Comparison of ENCODE assay signal across 9 mouse cellular contexts in genomic region chr10:12878661-12879312, GRCm38 (mm10). TPM values are rescaled to one million over a fixed set of nuclear protein-coding genes. Genes with fewer than 3 reads are reported as not detected.
A peak's percentile ranks its signal among the peaks of the same experiment; 100 is the strongest.
DNase-seq lines count a peak whose midpoint lies in the region; ATAC-seq lines count a peak whose summit lies in the region.
"Had no signal": no experiment of that assay in that cellular context is flagged by ENCODE, and none has a peak within 500 bp of the region (broad histone marks: within the 10 kb centered on the region; RNA-seq: fewer than 3 reads in every experiment).

No protein-coding gene starts in this region.

- peak overlapping the region; percentile 31 for H3K4me2 ChIP-seq in kidney, embryonic 14.5 days (replicated peaks; ENCODE audit: low read depth, low read length)
- H3K4me2 ChIP-seq in heart, embryonic 12.5 days, result peak overlapping the region; percentile 42

- H3K36me3 ChIP-seq in kidney, embryonic 14.5 days (ENCODE audit: control insufficient read depth, insufficient read depth, low read length), result no peaks in the 10 kb centered on the region
- H3K36me3 ChIP-seq in embryonic facial prominence, embryonic 10.5 days (replicated peaks), result no peaks in the 10 kb centered on the region
- no peaks in the 10 kb centered on the region for H3K36me3 ChIP-seq in heart, embryonic 12.5 days

- no peak for DNase-seq in kidney, adult 18-20 months
- peak; percentile 76 for DNase-seq in embryonic facial prominence, embryonic 10.5 days (ENCODE audit: low spot score)
- peak; percentile 55 for DNase-seq in mesoderm, embryonic 11.5 days (ENCODE audit: low read depth, low spot score)
- DNase-seq in cerebellum, postnatal 14 days, result no peak
- no peak for DNase-seq in frontal cortex, postnatal 25 days (ENCODE audit: low spot score in 2 of 2)
- no peak for DNase-seq in left cerebral cortex, postnatal 14 days (ENCODE audit: low spot score in 2 of 2)

- ATAC-seq in kidney, embryonic 14.5 days (ENCODE audit: low FRiP score, low TSS enrichment), result peak; percentile 87
- peak; percentile 45; the same call in 1 of the 2 replicates for ATAC-seq in heart, embryonic 12.5 days (ENCODE audit: insufficient number of reproducible peaks, low FRiP score)

- H3K9ac ChIP-seq in kidney, embryonic 14.5 days (ENCODE audit: low read depth, low read length), result no peak overlapping the region
- no peak overlapping the region for H3K9ac ChIP-seq in heart, embryonic 12.5 days

- peak overlapping the region; percentile 0; the same call in 1 of the 2 replicates for H3K4me3 ChIP-seq in kidney, embryonic 14.5 days (ENCODE audit: low read length)
- peak overlapping the region; percentile 43 for H3K4me3 ChIP-seq in embryonic facial prominence, embryonic 10.5 days
- H3K4me3 ChIP-seq in heart, embryonic 12.5 days, result no peak overlapping the region

- peak overlapping the region; percentile 15; the same call in 1 of the 2 replicates for H3K27ac ChIP-seq in kidney, embryonic 14.5 days (ENCODE audit: low read depth, low read length)
- peak overlapping the region; percentile 81 for H3K27ac ChIP-seq in embryonic facial prominence, embryonic 10.5 days (replicated peaks)
- no peak overlapping the region for H3K27ac ChIP-seq in heart, embryonic 12.5 days (ENCODE audit: poor library complexity, severe bottlenecking)

- WGBS in kidney, embryonic 14.5 days, result 4% methylated on average over 14 of the region's 14 CpGs
- WGBS in embryonic facial prominence, embryonic 10.5 days, result 2% methylated on average over 14 of the region's 14 CpGs
- 11% methylated on average over 14 of the region's 14 CpGs for WGBS in heart, embryonic 12.5 days

- no peaks in the 10 kb centered on the region for H3K27me3 ChIP-seq in kidney, embryonic 14.5 days (ENCODE audit: control insufficient read depth, insufficient read depth, low read length)
- no peaks in the 10 kb centered on the region for H3K27me3 ChIP-seq in embryonic facial prominence, embryonic 10.5 days (replicated peaks; ENCODE audit: low read depth, poor library complexity, severe bottlenecking)
- H3K27me3 ChIP-seq in heart, embryonic 12.5 days (replicated peaks), result no peaks in the 10 kb centered on the region
- H3K27me3 ChIP-seq: CH12.LX had no signal

- intact Hi-C loops in left cerebral cortex, postnatal 14 days (cut with DNase I), result no loop called here

- H3K4me1 ChIP-seq in kidney, embryonic 14.5 days (ENCODE audit: control insufficient read depth, insufficient read depth, low read length), result peaks cover 8% of the 10 kb centered on the region
- peaks cover 16% of the 10 kb centered on the region for H3K4me1 ChIP-seq in embryonic facial prominence, embryonic 10.5 days
- 0 out of 2 replicates have a peak, but pooled peaks cover 3% of the 10 kb centered on the region for H3K4me1 ChIP-seq in heart, embryonic 12.5 days (replicated peaks)

- no peaks in the 10 kb centered on the region for H3K9me3 ChIP-seq in kidney, embryonic 14.5 days (ENCODE audit: control insufficient read depth, low read length)
- no peaks in the 10 kb centered on the region; the same call in 1 of the 2 replicates for H3K9me3 ChIP-seq in embryonic facial prominence, embryonic 10.5 days
- H3K9me3 ChIP-seq in heart, embryonic 12.5 days (replicated peaks), result no peaks in the 10 kb centered on the region

RNA-seq across cellular contexts. Expression of gene Utrn, which starts 9.6 kb away (rescaled TPM):
- polyA plus RNA-seq in kidney, embryonic 14.5 days (2014; fragmentation: Nextera tagmentation; extraction: Ambion mirVana), result 46.2 and 91.4 TPM in 2 replicates
- polyA plus RNA-seq in embryonic facial prominence, embryonic 10.5 days (2016; fragmentation: Nextera tagmentation; extraction: Ambion mirVana), result 58.8 and 63.8 TPM in 2 replicates
- polyA plus RNA-seq in heart, embryonic 12.5 days (2016; fragmentation: Nextera tagmentation; extraction: Ambion mirVana), result 66.8 and 69.2 TPM in 2 replicates
- 10 to 100 TPM; 47.9 to 50.3 TPM for total RNA-seq in left cerebral cortex, postnatal 14 days (2021)

Comparison
In these comparisons a context has a peak if more than half of its experiments do, and no peak if none do; other contexts are left out.
1. DNase-seq: peak in embryonic facial prominence, embryonic 10.5 days (single experiment) and mesoderm, embryonic 11.5 days (single experiment); none in kidney, adult 18-20 months (single experiment), cerebellum, postnatal 14 days (0 of 2), frontal cortex, postnatal 25 days (0 of 2) and left cerebral cortex, postnatal 14 days (0 of 2).